Mouse (Mus musculus): ENCODE data around the gene Stmn1. TPM values are rescaled to one million over a fixed set of nuclear protein-coding genes. Genes with fewer than 3 reads are reported as not detected.
"Not testable (repeated sequence)": the region's sequence is repeated elsewhere in the genome, so short reads cannot be mapped to it uniquely, and the experiment has no call there.

The Stmn1 gene
- polyA plus RNA-seq, 1 experiment from 2014 or later = 896 TPM

GRCm38 (mm10) chr4:134485151-134485900 is 17.2 kb downstream of the Stmn1 start:
- Histone ChIP-seq H3K4me3 (ENCODE audit: low read depth, low read length) (no peak overlapping the region), H3K4me1 (replicated peaks; ENCODE audit: control insufficient read depth, insufficient read depth, low read length) (no peaks in the 10 kb centered on the region), H3K36me3 (ENCODE audit: control insufficient read depth, insufficient read depth, low read length) (no peaks in the 10 kb centered on the region), H3K27me3 (replicated peaks; ENCODE audit: control insufficient read depth, insufficient read depth, low read length) (0 out of 2 replicates have a peak, but pooled peaks cover 7% of the 10 kb centered on the region), H3K4me2 (no peak overlapping the region), H3K9ac (ENCODE audit: low read depth, low read length) (no peak overlapping the region), H3K9me3 (ENCODE audit: control insufficient read depth, low read length) (no peaks in the 10 kb centered on the region), H3K27ac (ENCODE audit: low read depth, low read length) (no peak overlapping the region)
- 74% methylated on average over 5 of the region's 5 CpGs for WGBS
- DNase-seq (ENCODE audit: low spot score) = no peak
- no peak for ATAC-seq (replicated peaks; ENCODE audit: low FRiP score)

- H3K27me3 ChIP-seq (replicated peaks; ENCODE audit: control insufficient read depth, insufficient read depth, low read length) = 0 out of 2 replicates have a peak, but pooled peaks cover 2% of the 10 kb centered on the region
- H3K27ac ChIP-seq (ENCODE audit: low read depth, low read length) = no peak overlapping the region
- H3K9ac ChIP-seq (ENCODE audit: low read depth, low read length) = no peak overlapping the region
- H3K36me3 ChIP-seq (ENCODE audit: control insufficient read depth, insufficient read depth, low read length) = no peaks in the 10 kb centered on the region
- 88% methylated on average over 5 of the region's 5 CpGs for WGBS
- no peak overlapping the region for H3K4me3 ChIP-seq (ENCODE audit: low read depth, low read length)
- no peak for ATAC-seq (replicated peaks; ENCODE audit: low FRiP score)
- no peaks in the 10 kb centered on the region; the same call in 1 of the 2 replicates for H3K9me3 ChIP-seq (ENCODE audit: control insufficient read depth, low read length)
- H3K4me2 ChIP-seq = no peak overlapping the region
- H3K4me1 ChIP-seq (replicated peaks; ENCODE audit: control insufficient read depth, insufficient read depth, low read length) = no peaks in the 10 kb centered on the region
- DNase-seq (ENCODE audit: low spot score) = no peak
Observed at GRCm38 (mm10) chr4:134488211-134488610, 20.1 kb downstream of the Stmn1 start.

GRCm38 (mm10) chr4:134489986-134490665 is 22.0 kb downstream of the Stmn1 start:
- Histone ChIP-seq H3K9ac (ENCODE audit: low read depth, low read length) (no peak overlapping the region), H3K36me3 (ENCODE audit: control insufficient read depth, insufficient read depth, low read length) (no peaks in the 10 kb centered on the region), H3K4me1 (replicated peaks; ENCODE audit: control insufficient read depth, insufficient read depth, low read length) (peaks cover 9% of the 10 kb centered on the region), H3K27me3 (replicated peaks; ENCODE audit: control insufficient read depth, insufficient read depth, low read length) (no peaks in the 10 kb centered on the region), H3K27ac (ENCODE audit: low read depth, low read length) (no peak overlapping the region), H3K4me3 (ENCODE audit: low read depth, low read length) (no peak overlapping the region), H3K4me2 (no peak overlapping the region), H3K9me3 (ENCODE audit: control insufficient read depth, low read length) (no peaks in the 10 kb centered on the region; the same call in 1 of the 2 replicates)
- DNase-seq (ENCODE audit: low spot score) (no peak), ATAC-seq (replicated peaks; ENCODE audit: low FRiP score) (no peak)
- WGBS = 54% methylated on average over 11 of the region's 11 CpGs

- Histone ChIP-seq H3K4me2 (no peak overlapping the region), H3K27me3 (replicated peaks; ENCODE audit: control insufficient read depth, insufficient read depth, low read length) (no peaks in the 10 kb centered on the region), H3K9ac (ENCODE audit: low read depth, low read length) (no peak overlapping the region), H3K4me1 (replicated peaks; ENCODE audit: control insufficient read depth, insufficient read depth, low read length) (peaks cover 25% of the 10 kb centered on the region), H3K36me3 (ENCODE audit: control insufficient read depth, insufficient read depth, low read length) (no peaks in the 10 kb centered on the region), H3K4me3 (ENCODE audit: low read depth, low read length) (no peak overlapping the region), H3K9me3 (ENCODE audit: control insufficient read depth, low read length) (no peaks in the 10 kb centered on the region; the same call in 1 of the 2 replicates), H3K27ac (ENCODE audit: low read depth, low read length) (no peak overlapping the region)
- ATAC-seq (replicated peaks; ENCODE audit: low FRiP score) (no peak), DNase-seq (ENCODE audit: low spot score) (no peak)
- WGBS = 76% methylated on average over 6 of the region's 6 CpGs
Observed at GRCm38 (mm10) chr4:134491716-134492115, 23.6 kb downstream of the Stmn1 start.

- H3K27me3 ChIP-seq (replicated peaks; ENCODE audit: control insufficient read depth, insufficient read depth, low read length); H3K36me3 ChIP-seq (ENCODE audit: control insufficient read depth, insufficient read depth, low read length); ATAC-seq (replicated peaks; ENCODE audit: low FRiP score); H3K9me3 ChIP-seq (ENCODE audit: control insufficient read depth, low read length); DNase-seq (ENCODE audit: low spot score); H3K4me2 ChIP-seq; H3K9ac ChIP-seq (ENCODE audit: low read depth, low read length); H3K4me3 ChIP-seq (ENCODE audit: low read depth, low read length): not testable (repeated sequence)
- Histone ChIP-seq H3K4me1 (replicated peaks; ENCODE audit: control insufficient read depth, insufficient read depth, low read length) (peaks cover 42% of the 10 kb centered on the region), H3K27ac (ENCODE audit: low read depth, low read length) (0 out of 2 replicates have a peak overlapping the region, but pooled peaks have one; percentile 55)
- 83% methylated on average over 6 of the region's 6 CpGs for WGBS
Observed at GRCm38 (mm10) chr4:134494161-134494560, 26.0 kb downstream of the Stmn1 start.

GRCm38 (mm10) chr4:134494780-134495545 is 26.8 kb downstream of the Stmn1 start:
- DNase-seq (ENCODE audit: low spot score) (no peak), ATAC-seq (replicated peaks; ENCODE audit: low FRiP score) (peak; percentile 43; the same call in 1 of the 2 replicates)
- Histone ChIP-seq H3K4me1 (replicated peaks; ENCODE audit: control insufficient read depth, insufficient read depth, low read length) (peaks cover 45% of the 10 kb centered on the region), H3K9ac (ENCODE audit: low read depth, low read length) (no peak overlapping the region), H3K27ac (ENCODE audit: low read depth, low read length) (peak overlapping the region; percentile 55; the same call in 1 of the 2 replicates), H3K9me3 (ENCODE audit: control insufficient read depth, low read length) (no peaks in the 10 kb centered on the region; the same call in 1 of the 2 replicates), H3K4me2 (peak overlapping the region; percentile 39), H3K36me3 (ENCODE audit: control insufficient read depth, insufficient read depth, low read length) (no peaks in the 10 kb centered on the region), H3K4me3 (ENCODE audit: low read depth, low read length) (no peak overlapping the region), H3K27me3 (replicated peaks; ENCODE audit: control insufficient read depth, insufficient read depth, low read length) (no peaks in the 10 kb centered on the region)
- WGBS = 39% methylated on average over 16 of the region's 16 CpGs

- DNase-seq (ENCODE audit: low spot score) (no peak), ATAC-seq (replicated peaks; ENCODE audit: low FRiP score) (no peak)
- Histone ChIP-seq H3K4me2 (no peak overlapping the region; the same call in 1 of the 2 replicates), H3K27ac (ENCODE audit: low read depth, low read length) (no peak overlapping the region), H3K4me1 (replicated peaks; ENCODE audit: control insufficient read depth, insufficient read depth, low read length) (peaks cover 45% of the 10 kb centered on the region), H3K9ac (ENCODE audit: low read depth, low read length) (no peak overlapping the region), H3K36me3 (ENCODE audit: control insufficient read depth, insufficient read depth, low read length) (no peaks in the 10 kb centered on the region), H3K27me3 (replicated peaks; ENCODE audit: control insufficient read depth, insufficient read depth, low read length) (no peaks in the 10 kb centered on the region), H3K4me3 (ENCODE audit: low read depth, low read length) (no peak overlapping the region), H3K9me3 (ENCODE audit: control insufficient read depth, low read length) (no peaks in the 10 kb centered on the region; the same call in 1 of the 2 replicates)
- 74% methylated on average over 5 of the region's 5 CpGs for WGBS
Observed at GRCm38 (mm10) chr4:134495546-134495923, 27.4 kb downstream of the Stmn1 start.

- Histone ChIP-seq H3K9ac (ENCODE audit: low read depth, low read length) (peak within 1 kb of the TSS; percentile 59), H3K36me3 (ENCODE audit: control insufficient read depth, insufficient read depth, low read length) (no peaks in the 10 kb centered on the region)
Observed at GRCm38 (mm10) chr4:134496595-134497210, 28.6 kb downstream of the Stmn1 start, which contains the start of gene Paqr7. TSS of gene Paqr7 (plus strand) at chr4:134496697.

More at GRCm38 (mm10) chr4:134496595-134497210, 28.6 kb downstream of the Stmn1 start, which contains the start of gene Paqr7:
- H3K27ac ChIP-seq (ENCODE audit: low read depth, low read length) = peak within 1 kb of the TSS; percentile 78
- WGBS = 2% methylated on average over 35 of the region's 35 CpGs
- peak within 1 kb of the TSS; percentile 51 for H3K4me3 ChIP-seq (ENCODE audit: low read depth, low read length)
- ATAC-seq (replicated peaks; ENCODE audit: low FRiP score) (peak; percentile 87), DNase-seq (ENCODE audit: low spot score) (peak; percentile 83)
- H3K9me3 ChIP-seq (ENCODE audit: control insufficient read depth, low read length) = no peaks in the 10 kb centered on the region
- peak within 1 kb of the TSS; percentile 92 for H3K4me2 ChIP-seq
- peaks cover 45% of the 10 kb centered on the region for H3K4me1 ChIP-seq (replicated peaks; ENCODE audit: control insufficient read depth, insufficient read depth, low read length)
- no peaks in the 10 kb centered on the region for H3K27me3 ChIP-seq (replicated peaks; ENCODE audit: control insufficient read depth, insufficient read depth, low read length)
